Mouse (Mus musculus) heart, adult 2 months (tissue): ENCODE measurements around the gene Rgs9bp.

Experiments used
- CTCF ChIP-seq: fragments of 200-600 bp; IDR thresholded peaks from 2 replicates; pipeline ENCODE4 v1.8.1; 2022; ENCODE audit warnings: antibody characterized with exemption, mild to moderate bottlenecking, moderate library complexity
- EP300 ChIP-seq: fragments of 200-500 bp; IDR thresholded peaks from 2 replicates; pipeline ENCODE4 v1.6.1; 2011; ENCODE audit warnings: low read depth, low read length, control low read depth; ENCODE audit not compliant: insufficient read depth
- POLR2A ChIP-seq: fragments of 200-500 bp; IDR thresholded peaks from 2 replicates; pipeline ENCODE4 v1.6.1; 2011; ENCODE audit warnings: mild to moderate bottlenecking, low read depth, low read length, control low read depth; ENCODE audit not compliant: insufficient read depth

DNA sequence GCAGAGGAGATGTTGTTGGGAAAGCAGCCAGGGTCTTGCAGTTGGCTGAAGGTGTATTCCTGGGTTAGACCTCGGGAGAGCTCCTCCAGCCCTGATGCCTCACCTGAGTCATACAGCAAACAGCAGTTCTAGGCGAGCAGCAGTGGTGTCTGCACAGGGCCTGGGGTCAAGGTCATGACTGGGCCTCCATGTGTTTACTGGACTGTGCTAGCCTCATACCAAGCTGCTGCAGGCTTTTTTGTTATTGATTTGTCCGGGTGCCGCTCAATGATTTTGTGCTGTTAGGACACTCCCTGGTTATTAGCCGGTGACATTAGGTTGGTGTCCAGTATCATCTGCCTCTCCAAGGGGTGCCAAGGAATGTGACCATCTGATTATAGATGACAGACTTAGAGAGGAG lies 2.3 kb upstream of the Rgs9bp start:
- no peak for TF ChIP-seq POLR2A
- TF ChIP-seq CTCF = no peak
- TF ChIP-seq EP300 = no peak
